Mouse (Mus musculus) cortical plate, adult 2 months (tissue): ENCODE results near the gene Slc44a3.

Source experiments
- CTCF ChIP-seq: fragments of 200-500 bp; IDR thresholded peaks from 2 replicates; pipeline ENCODE4 v1.5.1; 2011; ENCODE audit warnings: mild to moderate bottlenecking, control low read depth, low read length; ENCODE audit not compliant: insufficient read depth; ENCODE audit errors: extremely low read depth
- POLR2A ChIP-seq: fragments of 200-500 bp; IDR thresholded peaks from 2 replicates; pipeline ENCODE4 v1.6.1; 2011; ENCODE audit warnings: mild to moderate bottlenecking, low read length, control low read depth; ENCODE audit not compliant: insufficient read depth; ENCODE audit errors: extremely low read depth

DNA sequence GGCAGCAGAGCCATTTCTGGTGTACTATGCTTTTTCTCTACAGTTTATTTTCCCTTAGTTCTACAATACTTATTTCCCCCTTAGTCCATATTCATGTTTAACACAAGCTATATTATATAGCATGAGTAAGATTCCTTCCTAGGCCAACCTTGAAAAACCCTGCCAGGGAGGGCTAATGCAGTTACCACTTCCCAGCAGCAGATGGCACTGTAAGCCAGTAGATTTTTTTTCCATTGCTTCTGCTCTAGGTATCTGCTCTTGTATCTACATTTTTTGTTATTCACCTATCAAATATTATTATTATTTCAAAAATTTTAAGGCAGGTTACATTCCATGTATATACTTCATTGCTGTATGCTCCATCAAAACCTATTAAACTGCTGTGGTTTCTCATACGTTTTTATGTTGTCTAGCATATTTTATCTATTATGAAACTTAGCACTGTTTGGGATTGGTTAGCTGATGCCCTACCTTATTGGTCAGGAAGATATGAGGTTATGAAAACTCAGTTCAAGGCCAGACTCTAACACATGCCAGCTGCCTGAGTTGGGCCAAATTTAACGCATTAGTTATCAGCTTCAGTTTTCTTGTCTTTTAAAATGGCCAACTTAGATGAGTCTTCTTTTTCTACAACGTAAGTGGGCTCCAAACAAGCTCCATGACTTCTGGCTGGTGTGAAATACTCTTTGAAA, 3.8 kb upstream of the Slc44a3 start:
- TF ChIP-seq CTCF: peak; percentile 85
- TF ChIP-seq POLR2A: no peak
